Mouse (Mus musculus): ENCODE results near the gene Olfr525.

GRCm38 (mm10) chr7:140321135-140321534, 477 bp downstream of the Olfr525 start:
- TF ChIP-seq POLR2A (IDR thresholded peaks at IDR 0.05; ENCODE audit: extremely low read depth, insufficient read depth, low read length), result no peak
- no peak for TF ChIP-seq CTCF (IDR thresholded peaks at IDR 0.05; ENCODE audit: low read depth, low read length)
